Mouse (Mus musculus): ENCODE results near the gene Frmd4a.

DNA sequence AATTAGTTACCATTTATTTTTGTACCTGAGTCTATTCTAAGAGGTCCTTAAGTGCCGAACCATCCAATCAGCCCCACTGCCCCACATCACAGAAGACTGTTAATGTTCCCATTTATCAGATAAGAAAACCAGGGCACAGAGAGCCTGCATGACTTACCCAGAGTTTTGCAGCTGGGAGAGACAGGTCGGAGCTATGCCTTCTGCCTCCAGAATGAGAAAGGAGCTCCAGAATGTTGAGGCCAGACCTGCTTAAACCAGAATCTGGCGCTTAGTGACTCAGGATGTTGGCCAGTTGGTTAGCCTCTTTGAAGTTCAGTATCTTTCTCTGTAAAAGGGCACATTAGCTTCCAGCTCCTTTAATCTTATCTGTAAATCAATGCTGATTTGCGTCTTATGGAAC is 422.4 kb downstream of the Frmd4a start:
- no peak for TF ChIP-seq GATA1 (IDR thresholded peaks at IDR 0.05; ENCODE audit: borderline replicate concordance, low read length)
- no peak for TF ChIP-seq FLI1 (IDR thresholded peaks at IDR 0.05; ENCODE audit: low read length)
